Mouse (Mus musculus): ENCODE data around the gene Zfp37.
A peak's percentile ranks its signal among the peaks of the same experiment; 100 is the strongest.
"Not testable (repeated sequence)": the region's sequence is repeated elsewhere in the genome, so short reads cannot be mapped to it uniquely, and the experiment has no call there.

The Zfp37 gene

GRCm38 (mm10) chr4:62210035-62210434, 20.8 kb downstream of the Zfp37 start:
- no peak for DNase-seq (ENCODE audit: low spot score in 2 of 2)

DNA sequence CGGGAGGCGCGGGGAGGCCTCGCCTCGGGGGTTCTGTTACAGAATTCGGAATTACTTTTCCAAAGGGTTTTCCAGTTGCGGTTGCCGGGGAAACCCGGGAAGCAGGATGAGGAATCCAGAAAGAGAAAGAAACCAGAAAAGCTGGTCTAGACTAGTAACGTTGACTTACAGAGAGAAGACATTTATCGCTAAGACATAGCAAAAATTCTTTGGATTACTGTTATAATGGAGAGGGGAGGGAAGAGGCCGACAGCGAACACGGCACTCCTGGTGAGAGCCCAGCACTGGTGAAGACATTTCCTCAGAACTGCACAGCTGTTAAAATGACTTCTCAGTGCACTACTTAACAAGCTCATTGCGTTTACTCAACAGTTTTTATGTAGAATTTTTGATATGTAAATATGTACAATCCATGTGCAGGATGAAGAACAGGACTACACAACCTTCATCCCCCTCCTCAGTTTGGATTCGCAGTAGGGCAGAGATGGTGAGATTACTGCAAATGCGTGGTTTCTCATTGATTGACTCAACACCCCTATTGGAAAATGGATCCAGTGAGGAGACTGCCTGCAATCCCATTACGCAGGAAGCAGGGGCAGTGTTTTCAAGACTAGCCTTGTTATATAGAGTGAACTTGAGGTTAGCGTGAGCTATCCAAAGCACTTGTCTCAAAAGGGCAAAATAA, 22.0 kb downstream of the Zfp37 start:
- no peak for DNase-seq (ENCODE audit: low spot score in 2 of 2)

- peak; percentile 87 to 88 for DNase-seq (ENCODE audit: low spot score in 2 of 2)
Measured at GRCm38 (mm10) chr4:62207851-62208695, 22.8 kb downstream of the Zfp37 start.

GRCm38 (mm10) chr4:62199923-62200529, 30.8 kb downstream of the Zfp37 start:
- DNase-seq (ENCODE audit: low spot score in 2 of 2), result peak; percentile 35 to 47

GRCm38 (mm10) chr4:62188778-62189177, 42.1 kb downstream of the Zfp37 start:
- DNase-seq (ENCODE audit: low spot score in 2 of 2), result no peak

DNA sequence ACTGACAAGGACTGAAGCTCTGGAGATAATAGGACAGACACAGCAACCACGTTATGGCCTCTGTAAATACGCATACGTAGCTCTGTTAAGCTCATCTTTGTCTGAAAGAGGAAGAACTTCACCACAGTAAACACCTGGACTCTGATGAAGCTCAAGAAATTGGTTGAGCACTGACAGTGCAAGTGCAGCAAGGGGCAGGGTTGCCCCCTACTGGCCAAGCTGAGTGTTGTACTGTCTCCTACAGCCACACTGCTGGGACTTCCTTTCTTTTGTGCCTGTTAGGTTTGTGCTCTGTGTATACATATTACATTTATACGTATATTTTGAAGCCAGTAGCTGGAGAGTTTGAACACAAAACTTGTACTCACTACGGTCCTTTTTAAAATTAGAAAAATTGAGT, 53.6 kb downstream of the Zfp37 start:
- DNase-seq (ENCODE audit: low spot score in 2 of 2), result peak; percentile 7 to 9

GRCm38 (mm10) chr4:62174471-62174870, 56.4 kb downstream of the Zfp37 start:
- DNase-seq (ENCODE audit: low spot score in 2 of 2), result no peak

- not testable (repeated sequence) for DNase-seq (ENCODE audit: low spot score in 2 of 2)
Measured at GRCm38 (mm10) chr4:62167636-62168035, 63.2 kb downstream of the Zfp37 start.

DNA sequence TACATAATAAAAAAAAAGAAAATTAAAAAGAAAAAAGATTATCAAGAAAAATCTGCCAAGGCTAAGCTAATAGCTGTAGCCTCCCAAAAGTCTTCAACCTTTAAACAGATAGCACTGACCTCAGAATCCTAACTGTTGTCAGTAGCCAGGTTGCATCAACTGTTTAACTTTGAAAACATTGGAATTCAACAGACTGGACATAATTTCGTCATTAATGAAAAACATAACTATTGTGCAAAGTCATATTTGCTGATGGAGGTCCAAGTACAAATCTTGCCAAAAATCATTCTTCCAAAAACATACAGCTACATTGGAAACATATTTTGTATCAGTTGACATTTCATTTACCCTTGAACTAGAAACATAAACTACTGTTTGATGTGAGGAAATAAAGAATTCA, 72.4 kb downstream of the Zfp37 start:
- DNase-seq (ENCODE audit: low spot score in 2 of 2), result no peak

- DNase-seq (ENCODE audit: low spot score in 2 of 2), result no peak
Measured at GRCm38 (mm10) chr4:62150811-62151210, 80.0 kb downstream of the Zfp37 start, which contains the start of gene Mup21. Mup21 (minus strand) TSS chr4:62150863.
